ENCODE assay signal across 17 mouse cellular contexts in genomic region chr2:129602856-129603255, GRCm38 (mm10).
"Had no signal": no experiment of that assay in that cellular context is flagged by ENCODE, and none has a peak within 500 bp of the region (broad histone marks: within the 10 kb centered on the region; RNA-seq: fewer than 3 reads in every experiment).

No protein-coding gene starts in this region.

- H3K27ac ChIP-seq: midbrain, embryonic 12.5 days; neural tube, embryonic 13.5 days; neural tube, embryonic 15.5 days had no signal

- H3K4me3 ChIP-seq: midbrain, embryonic 12.5 days; myocyte; neural tube, embryonic 13.5 days; neural tube, embryonic 15.5 days had no signal

- DNase-seq: lung, adult 18-20 months; lung, embryonic 14.5 days; lung, postnatal 10 days; lung, postnatal 4 days; midbrain, embryonic 14.5 days; retina, postnatal 1 day; right cerebral cortex, adult 18-20 months; right cerebral cortex, postnatal 25 days; right cerebral cortex, postnatal 4 days; spleen, adult 18-20 months; thymus, adult 18-20 months; thymus, postnatal 14 days; thymus, postnatal 36 days had no signal
